Mouse (Mus musculus): ENCODE measurements around the gene Smim24.

The Smim24 gene

DNA sequence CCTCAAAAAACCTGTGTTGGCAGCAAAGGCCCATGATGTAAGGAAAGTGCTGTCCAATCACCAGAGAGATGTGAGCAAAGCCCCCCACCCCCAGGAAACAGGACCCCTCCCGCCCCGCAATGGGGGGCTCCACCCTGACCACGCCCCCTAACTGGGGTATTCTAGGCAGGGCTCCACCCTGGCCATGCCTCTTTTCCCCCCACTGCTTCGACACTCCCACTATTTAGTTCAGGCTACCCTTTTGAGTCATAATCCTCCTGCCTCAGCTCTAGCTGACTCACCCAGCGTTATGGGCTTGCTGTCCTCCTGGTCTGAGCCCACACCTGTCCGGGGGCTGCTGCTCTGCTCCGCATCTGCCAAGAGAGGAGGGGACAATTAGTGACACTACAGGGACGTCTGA lies 16.5 kb downstream of the Smim24 start:
- no peak for DNase-seq (ENCODE audit: low spot score in 2 of 2)

DNA sequence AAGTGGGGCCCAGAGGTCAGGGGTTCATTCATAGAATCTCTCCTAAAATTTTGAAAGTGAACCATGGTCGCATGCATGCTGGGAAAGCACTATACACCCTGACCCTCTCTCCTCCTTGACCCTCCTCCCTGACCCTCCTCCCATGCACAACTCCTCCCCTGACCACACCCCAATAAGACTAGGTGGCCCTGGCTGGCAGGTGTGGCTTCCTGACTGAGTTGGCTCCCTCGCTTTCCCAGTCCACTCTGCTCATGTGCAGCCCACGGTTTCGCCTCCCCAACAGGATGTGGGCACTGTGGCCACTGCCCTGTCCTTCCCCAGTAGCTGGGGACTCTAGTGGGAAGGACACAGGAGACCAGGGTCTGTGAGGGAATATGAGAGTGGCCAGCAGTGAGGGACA lies 17.5 kb downstream of the Smim24 start:
- DNase-seq (ENCODE audit: low spot score in 2 of 2) = no peak

DNA sequence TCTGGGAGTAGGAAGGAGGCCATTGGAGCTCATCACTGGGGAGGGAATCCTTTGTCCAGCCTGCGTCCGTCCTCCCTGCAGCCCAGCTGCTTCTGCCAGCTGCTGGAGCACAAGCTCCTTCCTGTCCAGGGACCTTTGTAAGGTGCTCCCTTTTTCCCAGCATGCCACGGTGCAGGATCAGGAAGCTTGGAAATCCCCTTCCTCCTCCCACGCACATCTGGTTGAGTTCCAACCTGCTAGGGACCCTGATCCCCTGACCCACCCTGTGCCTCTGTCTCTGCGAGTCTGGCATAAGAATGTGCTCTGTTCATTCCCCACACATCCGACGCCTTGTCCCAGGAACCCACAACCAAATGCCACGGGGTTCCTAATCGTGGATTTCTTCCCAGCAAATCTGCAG lies 18.1 kb downstream of the Smim24 start:
- DNase-seq (ENCODE audit: low spot score in 2 of 2) = no peak

- peak in 1 of 2 experiments; percentile 59 for DNase-seq (ENCODE audit: low spot score in 2 of 2)
Measured at GRCm38 (mm10) chr10:81411471-81412400, 18.9 kb downstream of the Smim24 start.

DNA sequence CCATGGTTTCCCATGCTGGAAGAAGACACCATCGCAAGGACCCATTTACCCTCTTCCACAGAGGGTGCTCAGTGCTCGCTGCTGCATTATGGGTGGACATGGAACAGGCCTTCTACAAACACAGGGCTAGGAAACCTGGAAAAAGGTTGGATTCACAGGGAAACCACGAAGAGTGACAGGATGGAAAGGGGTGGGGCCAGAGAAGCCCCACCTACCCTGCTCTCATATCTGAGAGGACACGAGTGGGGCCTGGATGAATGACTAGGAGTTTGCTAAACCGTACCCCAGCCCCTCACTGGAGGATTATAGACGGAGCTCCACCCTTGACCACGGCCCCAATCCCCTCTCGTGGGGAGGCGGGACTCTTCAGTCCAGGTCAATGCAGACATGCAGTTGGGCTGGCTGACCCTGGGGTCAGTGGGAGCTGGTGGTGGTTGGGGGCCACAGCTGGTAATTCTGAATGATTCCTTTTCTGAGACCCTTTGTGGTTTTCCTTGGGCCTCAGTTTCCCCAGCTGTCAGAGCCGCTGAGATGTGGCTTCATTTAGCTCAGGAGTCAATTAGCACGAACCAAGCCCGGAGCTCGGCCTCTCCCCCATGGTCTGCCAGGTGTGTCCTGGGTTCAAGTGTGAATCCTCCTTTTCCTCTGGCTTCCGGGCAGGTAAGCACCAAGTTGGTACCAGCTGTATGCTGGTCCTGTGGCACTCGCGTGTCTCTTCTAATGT lies 19.9 kb downstream of the Smim24 start:
- no peak for DNase-seq (ENCODE audit: low spot score in 2 of 2)

- DNase-seq (ENCODE audit: low spot score in 2 of 2) = peak; percentile 65 to 81
Measured at GRCm38 (mm10) chr10:81413310-81414261, 20.7 kb downstream of the Smim24 start.

DNA sequence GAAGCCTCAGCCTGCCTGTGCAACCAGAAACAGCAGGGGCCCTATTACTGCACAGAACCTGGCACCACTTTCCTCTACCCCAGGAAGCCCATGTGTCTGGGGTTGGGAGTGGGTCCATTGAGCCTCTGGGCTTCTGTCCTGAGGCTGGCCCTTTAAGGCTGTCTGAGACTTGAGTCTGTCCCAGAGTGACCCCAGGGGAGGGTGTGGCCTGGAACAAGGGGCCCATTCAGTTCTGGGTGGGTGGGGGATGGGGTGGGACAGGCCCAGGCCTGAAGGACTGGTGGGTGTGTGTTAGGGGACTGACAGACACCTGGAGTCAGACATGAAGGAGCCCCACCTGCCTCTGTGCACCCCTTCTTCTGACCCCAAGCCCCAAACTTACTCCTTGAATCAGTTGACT lies 21.8 kb downstream of the Smim24 start:
- no peak for DNase-seq (ENCODE audit: low spot score in 2 of 2)

GRCm38 (mm10) chr10:81415146-81415545 lies 22.3 kb downstream of the Smim24 start:
- DNase-seq (ENCODE audit: low spot score in 2 of 2) = no peak

- no peak for DNase-seq (ENCODE audit: low spot score in 2 of 2)
Measured at GRCm38 (mm10) chr10:81415549-81416310, 22.9 kb downstream of the Smim24 start.

GRCm38 (mm10) chr10:81416581-81417226 lies 23.9 kb downstream of the Smim24 start:
- DNase-seq (ENCODE audit: low spot score in 2 of 2) = peak; percentile 66 to 70

DNA sequence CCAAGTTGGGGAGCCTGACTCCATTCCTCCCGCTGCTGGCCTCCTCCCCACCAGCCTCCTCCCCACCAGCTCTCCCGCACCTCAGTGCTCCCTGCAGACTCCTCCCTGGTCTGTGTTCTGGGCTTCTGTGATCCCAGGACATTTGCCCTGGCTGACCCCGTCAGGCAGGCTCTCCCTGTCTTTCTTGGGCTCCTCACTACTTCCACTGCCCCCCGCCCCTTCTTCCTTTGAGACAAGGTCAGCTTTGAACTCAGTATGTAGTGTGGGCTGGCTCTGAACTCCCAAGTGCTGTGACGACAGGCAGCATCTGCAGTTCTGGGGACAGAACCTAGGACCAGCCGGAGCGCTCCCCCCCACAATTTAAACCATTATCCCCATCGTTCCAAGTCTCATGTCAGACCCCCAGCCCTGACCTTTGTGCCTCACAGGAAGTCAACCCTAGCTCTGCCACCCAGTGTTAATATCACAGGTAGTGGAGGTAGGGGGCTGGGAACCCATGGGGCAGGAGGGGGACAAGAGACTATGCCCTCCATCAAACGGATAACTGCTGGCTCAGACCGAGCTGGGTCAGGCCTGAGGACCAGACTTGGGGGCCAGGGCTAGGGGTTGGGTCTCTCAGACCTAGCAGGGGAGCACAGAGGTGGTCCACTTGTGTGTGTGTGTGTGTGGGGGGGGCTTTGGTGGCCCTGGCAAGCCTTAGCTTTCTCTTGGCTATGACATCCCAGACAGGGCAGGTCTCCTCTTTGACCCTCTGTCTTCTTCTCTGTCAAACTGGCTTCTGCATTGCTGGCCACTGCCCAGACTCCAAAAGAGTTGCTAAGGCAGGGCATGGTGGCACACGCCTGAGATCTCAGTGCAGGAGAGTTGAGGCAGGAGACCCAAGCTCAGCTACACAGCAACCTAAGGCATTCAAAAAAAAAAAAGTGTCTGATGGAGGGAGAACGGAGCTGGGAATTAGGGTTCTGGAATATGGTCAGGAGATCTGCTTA lies 24.7 kb downstream of the Smim24 start:
- DNase-seq (ENCODE audit: low spot score in 2 of 2) = no peak

DNA sequence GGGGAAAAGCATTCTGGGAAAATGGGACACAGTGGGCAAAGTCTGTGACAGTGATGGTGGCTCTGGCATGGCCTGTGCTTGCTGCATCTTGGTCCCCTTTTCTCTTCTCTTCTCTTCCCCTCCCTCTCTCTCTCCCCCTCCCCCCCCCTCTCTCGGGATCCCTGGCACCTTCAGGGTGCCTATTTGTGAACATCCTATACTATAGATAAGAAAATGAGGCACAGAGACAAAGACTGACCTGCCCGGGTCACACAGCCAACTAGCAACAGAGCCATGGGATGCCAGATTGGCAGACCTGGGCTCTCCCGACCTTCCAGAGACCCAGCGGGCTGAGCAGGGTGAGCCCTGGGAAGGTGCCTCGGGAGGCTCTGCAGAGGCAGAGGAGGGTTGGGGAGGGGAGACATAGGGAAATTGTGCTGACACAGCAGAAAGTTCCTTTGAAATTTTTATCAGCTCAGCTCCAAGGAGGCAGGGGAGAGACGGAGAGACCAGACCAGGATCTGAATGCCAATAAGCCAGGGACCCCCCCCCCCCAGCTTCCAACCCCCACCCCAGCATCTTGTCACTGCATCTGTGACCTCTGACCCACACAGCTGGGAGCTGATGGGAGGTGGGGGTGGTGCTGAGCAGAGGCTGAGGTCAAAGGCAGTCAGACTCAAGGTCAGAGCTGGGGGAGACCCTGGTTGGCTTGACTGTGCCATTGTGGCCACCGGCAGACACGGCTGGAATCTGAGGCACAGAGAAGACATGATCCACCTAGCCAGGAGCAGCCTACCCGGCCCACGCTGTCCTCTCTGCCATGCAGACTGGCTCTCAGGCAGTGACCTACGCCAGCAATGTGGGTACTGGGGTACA lies 25.6 kb downstream of the Smim24 start:
- no peak for DNase-seq (ENCODE audit: low spot score in 2 of 2)

GRCm38 (mm10) chr10:81419111-81419928 lies 26.5 kb downstream of the Smim24 start:
- DNase-seq (ENCODE audit: low spot score in 2 of 2) = peak in 1 of 2 experiments; percentile 1

DNA sequence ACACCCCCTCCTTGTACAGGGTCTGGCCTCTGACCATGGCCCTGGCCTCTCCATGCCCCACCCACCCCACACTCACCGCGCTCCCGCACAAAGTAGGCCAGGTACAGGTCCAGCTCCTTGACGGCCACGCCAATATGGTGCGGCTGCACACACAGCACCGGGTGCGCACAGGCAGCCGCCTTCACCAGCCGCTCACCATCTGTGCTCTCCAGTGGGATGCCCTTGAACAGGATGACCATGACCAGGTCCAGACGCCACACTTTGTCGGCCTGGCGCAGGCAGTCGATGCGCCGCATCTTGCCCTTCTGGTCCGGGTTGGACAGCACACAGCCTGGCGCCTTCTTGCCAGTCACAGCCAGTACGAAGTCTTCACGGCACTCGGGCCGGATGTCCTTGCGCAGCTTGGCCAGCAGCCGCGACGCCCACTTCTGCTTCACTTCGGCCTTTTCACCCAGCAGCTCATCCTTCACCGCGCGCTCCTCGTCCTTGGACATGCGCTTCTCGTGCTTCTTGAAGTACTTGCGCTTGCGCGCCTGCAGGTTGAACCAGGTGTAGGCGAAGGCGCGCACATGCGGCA lies 27.4 kb downstream of the Smim24 start:
- DNase-seq (ENCODE audit: low spot score in 2 of 2) = peak in 1 of 2 experiments; percentile 2

DNA sequence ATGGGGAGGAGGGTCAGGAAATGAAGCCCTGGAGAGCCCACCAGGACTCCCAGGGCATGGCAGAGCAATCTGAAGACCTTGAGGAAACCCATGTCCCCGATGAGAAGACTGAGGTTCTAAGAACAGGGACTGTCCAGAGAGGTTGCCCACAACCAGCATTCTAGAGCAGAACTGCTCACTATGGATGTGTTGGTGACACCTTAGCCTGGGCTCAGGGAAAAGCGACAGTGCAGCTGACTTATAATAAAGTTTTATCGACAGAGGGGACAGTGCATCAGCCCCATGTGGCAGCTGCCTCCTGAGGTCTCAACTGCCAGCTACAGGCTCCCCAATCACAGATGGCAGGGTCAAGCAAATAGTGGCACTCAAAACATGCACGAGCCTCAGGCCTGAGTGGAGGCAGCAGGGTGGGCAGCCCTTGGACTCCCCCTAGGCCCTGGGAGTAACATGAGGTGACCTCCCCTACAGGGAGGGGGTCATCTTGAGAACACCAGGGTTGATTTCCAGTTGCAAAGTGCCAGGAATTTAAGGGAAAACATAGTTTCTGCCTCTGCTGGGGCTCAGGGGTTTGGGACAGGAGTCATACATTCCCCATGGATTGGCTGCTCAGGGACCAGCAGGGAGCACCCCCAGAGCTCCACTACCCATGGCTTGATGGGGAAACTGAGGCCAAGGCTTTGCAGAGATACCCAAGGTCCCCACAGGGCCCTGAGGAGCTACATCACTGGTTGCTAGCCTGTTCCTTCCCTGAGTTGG lies 28.4 kb downstream of the Smim24 start:
- peak in 1 of 2 experiments; percentile 3 for DNase-seq (ENCODE audit: low spot score in 2 of 2)

GRCm38 (mm10) chr10:81421797-81422100 lies 28.9 kb downstream of the Smim24 start:
- peak in 1 of 2 experiments; percentile 0 for DNase-seq (ENCODE audit: low spot score in 2 of 2)

Data from urinary bladder, adult 18-20 months (tissue).